Mouse (Mus musculus): Measurements from ENCODE around the gene Gnptab. TPM values are rescaled to one million over a fixed set of nuclear protein-coding genes. Genes with fewer than 3 reads are reported as not detected.
"Not testable (repeated sequence)": the region's sequence is repeated elsewhere in the genome, so short reads cannot be mapped to it uniquely, and the experiment has no call there.

Gene Gnptab
- polyA plus RNA-seq, 1 experiment from 2014 or later, result 10.1 TPM

DNA sequence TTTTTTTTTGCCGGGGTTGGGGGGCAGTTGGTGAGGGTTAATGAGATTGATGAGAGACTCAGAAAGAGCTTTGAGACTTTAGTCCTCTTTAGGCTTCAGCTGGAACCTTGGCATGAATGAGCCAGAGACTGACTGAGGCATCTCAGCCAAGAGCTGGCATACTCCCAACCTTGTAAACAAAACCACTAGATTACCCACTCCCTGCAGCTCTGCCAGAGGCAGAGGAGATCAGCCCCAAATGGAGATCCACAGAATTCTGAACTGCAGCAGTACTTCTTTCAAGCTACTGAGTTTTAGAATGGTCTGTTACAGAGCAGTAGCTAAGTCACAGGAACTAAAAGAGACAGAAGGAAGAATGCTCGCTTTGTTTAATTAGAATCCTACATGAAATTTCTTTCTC is 72.3 kb downstream of the Gnptab start:
- no peak overlapping the region for H3K9ac ChIP-seq (ENCODE audit: low read depth, low read length)
- H3K4me1 ChIP-seq (replicated peaks; ENCODE audit: control insufficient read depth, insufficient read depth, low read length), result no peaks in the 10 kb centered on the region
- H3K27me3 ChIP-seq (replicated peaks; ENCODE audit: control insufficient read depth, insufficient read depth, low read length), result no peaks in the 10 kb centered on the region
- H3K9me3 ChIP-seq (ENCODE audit: control insufficient read depth, low read length), result no peaks in the 10 kb centered on the region
- WGBS, result 75% methylated on average over 2 of the region's 2 CpGs
- no peak for ATAC-seq (replicated peaks; ENCODE audit: low FRiP score)
- no peak overlapping the region for H3K27ac ChIP-seq (ENCODE audit: low read depth, low read length)
- H3K36me3 ChIP-seq (ENCODE audit: control insufficient read depth, insufficient read depth, low read length), result no peaks in the 10 kb centered on the region
- DNase-seq (ENCODE audit: low spot score), result no peak
- no peak overlapping the region for H3K4me2 ChIP-seq
- H3K4me3 ChIP-seq (ENCODE audit: low read depth, low read length), result no peak overlapping the region

DNA sequence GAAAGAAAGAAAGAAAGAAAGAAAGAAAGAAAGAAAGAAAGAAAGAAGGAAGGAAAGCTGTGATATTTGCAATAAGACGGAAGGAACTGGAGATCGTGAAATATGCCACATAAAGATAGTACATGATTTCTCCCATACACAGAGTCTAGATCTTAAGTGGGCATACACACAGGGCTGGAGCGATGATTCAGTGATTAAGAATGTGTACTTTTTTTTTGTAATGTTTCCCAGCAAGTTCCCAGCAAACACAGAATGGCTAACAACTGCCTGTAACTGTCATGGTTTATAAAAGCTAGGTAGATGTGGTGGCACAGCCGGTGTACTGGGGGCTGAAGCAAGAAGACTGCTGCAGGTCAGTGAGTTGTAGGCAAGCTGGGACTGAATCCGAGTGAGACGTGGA is 73.1 kb downstream of the Gnptab start:
- Histone ChIP-seq H3K27me3 (replicated peaks; ENCODE audit: control insufficient read depth, insufficient read depth, low read length) (no peaks in the 10 kb centered on the region), H3K36me3 (ENCODE audit: control insufficient read depth, insufficient read depth, low read length) (no peaks in the 10 kb centered on the region), H3K4me3 (ENCODE audit: low read depth, low read length) (no peak overlapping the region), H3K9me3 (ENCODE audit: control insufficient read depth, low read length) (no peaks in the 10 kb centered on the region), H3K9ac (ENCODE audit: low read depth, low read length) (no peak overlapping the region), H3K27ac (ENCODE audit: low read depth, low read length) (no peak overlapping the region), H3K4me2 (no peak overlapping the region), H3K4me1 (replicated peaks; ENCODE audit: control insufficient read depth, insufficient read depth, low read length) (no peaks in the 10 kb centered on the region)
- ATAC-seq (replicated peaks; ENCODE audit: low FRiP score), result no peak
- 88% methylated on average over 6 of the region's 6 CpGs for WGBS
- DNase-seq (ENCODE audit: low spot score), result no peak

DNA sequence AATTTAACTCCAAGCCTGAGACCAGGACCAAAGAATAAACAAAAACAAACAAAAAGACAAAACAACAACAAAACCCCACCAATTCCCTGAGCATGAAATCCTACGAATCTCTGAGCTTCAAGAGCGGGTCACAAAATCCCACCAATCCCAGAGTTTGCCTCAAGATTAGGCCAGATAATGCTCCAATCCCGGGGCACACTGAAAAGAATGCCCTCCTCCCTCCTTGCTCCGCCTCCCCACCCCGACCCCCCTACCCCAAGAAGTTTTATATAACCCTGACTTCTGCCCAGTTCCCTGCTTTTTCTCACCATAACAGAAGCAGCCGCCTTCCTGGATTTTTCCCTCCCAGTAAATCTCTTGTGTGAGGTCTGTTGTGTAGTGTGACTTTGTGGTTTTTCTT is 78.9 kb downstream of the Gnptab start:
- no peak for DNase-seq (ENCODE audit: low spot score)
- Histone ChIP-seq H3K36me3 (ENCODE audit: control insufficient read depth, insufficient read depth, low read length) (no peaks in the 10 kb centered on the region), H3K9ac (ENCODE audit: low read depth, low read length) (no peak overlapping the region), H3K9me3 (ENCODE audit: control insufficient read depth, low read length) (no peaks in the 10 kb centered on the region), H3K4me2 (no peak overlapping the region), H3K27ac (ENCODE audit: low read depth, low read length) (no peak overlapping the region), H3K4me1 (replicated peaks; ENCODE audit: control insufficient read depth, insufficient read depth, low read length) (no peaks in the 10 kb centered on the region), H3K4me3 (ENCODE audit: low read depth, low read length) (no peak overlapping the region), H3K27me3 (replicated peaks; ENCODE audit: control insufficient read depth, insufficient read depth, low read length) (no peaks in the 10 kb centered on the region)
- no peak for ATAC-seq (replicated peaks; ENCODE audit: low FRiP score)
- 44% methylated on average over 6 of the region's 6 CpGs for WGBS

DNA sequence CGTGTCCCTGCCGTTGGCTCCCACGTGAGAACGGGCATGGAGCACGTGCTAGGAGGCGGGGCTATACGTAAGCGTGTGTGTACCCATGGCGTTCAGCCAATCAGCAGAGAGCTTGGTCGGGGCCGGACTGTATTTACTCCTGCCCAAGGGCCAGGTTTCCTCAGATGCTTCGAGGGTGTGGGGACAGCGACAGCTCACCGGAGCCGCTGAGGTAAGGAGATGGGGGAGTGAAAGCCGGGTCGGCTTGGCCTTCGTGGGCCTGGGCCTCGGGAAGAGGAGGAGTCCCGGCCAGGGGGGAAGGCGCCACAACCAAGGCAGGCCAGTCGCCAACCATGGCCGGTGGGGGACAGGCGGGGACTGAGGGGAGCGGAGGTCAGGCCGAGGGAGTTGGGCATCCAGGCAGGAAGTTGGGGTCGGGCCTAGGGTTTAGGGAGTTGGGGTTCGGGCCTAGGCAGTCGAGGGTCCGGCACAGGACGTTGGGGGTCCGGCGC is 80.6 kb downstream of the Gnptab start, which contains the start of gene Sycp3:
Gene Sycp3 (plus strand): TSS at position 68 of the 491 bp plus-strand sequence.
- no peaks in the 10 kb centered on the region for H3K27me3 ChIP-seq (replicated peaks; ENCODE audit: control insufficient read depth, insufficient read depth, low read length)
- no peak within 1 kb of the TSS for H3K27ac ChIP-seq (ENCODE audit: low read depth, low read length)
- H3K9me3 ChIP-seq (ENCODE audit: control insufficient read depth, low read length), result no peaks in the 10 kb centered on the region
- 75% methylated on average over 33 of the region's 33 CpGs for WGBS
- H3K9ac ChIP-seq (ENCODE audit: low read depth, low read length), result no peak within 1 kb of the TSS
- DNase-seq (ENCODE audit: low spot score) (no peak), ATAC-seq (replicated peaks; ENCODE audit: low FRiP score) (peak; percentile 47; the same call in 1 of the 2 replicates)
- H3K36me3 ChIP-seq (ENCODE audit: control insufficient read depth, insufficient read depth, low read length), result no peaks in the 10 kb centered on the region
- no peak within 1 kb of the TSS for H3K4me3 ChIP-seq (ENCODE audit: low read depth, low read length)
- no peaks in the 10 kb centered on the region for H3K4me1 ChIP-seq (replicated peaks; ENCODE audit: control insufficient read depth, insufficient read depth, low read length)
- H3K4me2 ChIP-seq, result no peak within 1 kb of the TSS

DNA sequence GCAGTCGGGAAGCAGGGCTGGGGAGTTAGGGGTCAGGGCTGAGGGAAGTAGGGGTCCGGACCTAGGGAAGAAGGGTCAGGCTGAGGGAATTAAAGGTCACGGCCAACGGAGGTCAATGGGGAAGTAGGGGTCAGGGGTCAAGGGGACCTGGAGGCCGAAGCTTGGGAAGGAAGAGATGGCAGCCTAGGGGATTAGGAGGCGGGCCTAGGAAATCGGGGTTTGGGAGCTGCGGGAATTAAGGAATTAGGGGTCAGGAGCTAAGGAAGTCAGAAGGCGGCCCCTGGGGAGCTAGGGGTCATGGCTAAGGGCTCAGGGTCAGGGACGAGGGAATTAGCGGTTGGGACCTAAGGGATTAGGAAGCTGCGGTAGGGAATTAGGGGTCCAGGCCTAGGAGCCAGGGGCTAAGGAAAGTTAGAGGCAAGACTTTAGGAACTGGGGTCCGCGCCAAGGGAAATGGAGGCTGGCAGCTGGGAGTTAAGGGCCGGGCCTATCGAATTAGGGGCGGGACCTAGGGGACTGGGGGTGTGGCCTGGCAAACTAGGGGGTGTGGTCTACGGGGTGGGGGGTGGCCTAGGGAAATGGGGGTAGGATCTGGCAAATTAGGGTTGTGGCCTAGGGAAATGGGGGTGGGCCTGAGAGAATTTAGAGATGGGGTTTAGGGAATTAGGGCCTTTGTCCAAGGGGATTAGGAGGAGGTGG is 81.3 kb downstream of the Gnptab start:
- Histone ChIP-seq H3K27ac (ENCODE audit: low read depth, low read length) (no peak overlapping the region), H3K9ac (ENCODE audit: low read depth, low read length) (no peak overlapping the region), H3K27me3 (replicated peaks; ENCODE audit: control insufficient read depth, insufficient read depth, low read length) (no peaks in the 10 kb centered on the region), H3K36me3 (ENCODE audit: control insufficient read depth, insufficient read depth, low read length) (no peaks in the 10 kb centered on the region), H3K9me3 (ENCODE audit: control insufficient read depth, low read length) (no peaks in the 10 kb centered on the region), H3K4me2 (no peak overlapping the region), H3K4me3 (ENCODE audit: low read depth, low read length) (no peak overlapping the region), H3K4me1 (replicated peaks; ENCODE audit: control insufficient read depth, insufficient read depth, low read length) (no peaks in the 10 kb centered on the region)
- DNase-seq (ENCODE audit: low spot score) (no peak), ATAC-seq (replicated peaks; ENCODE audit: low FRiP score) (no peak; the same call in 1 of the 2 replicates)
- 72% methylated on average over 18 of the region's 18 CpGs for WGBS

DNA sequence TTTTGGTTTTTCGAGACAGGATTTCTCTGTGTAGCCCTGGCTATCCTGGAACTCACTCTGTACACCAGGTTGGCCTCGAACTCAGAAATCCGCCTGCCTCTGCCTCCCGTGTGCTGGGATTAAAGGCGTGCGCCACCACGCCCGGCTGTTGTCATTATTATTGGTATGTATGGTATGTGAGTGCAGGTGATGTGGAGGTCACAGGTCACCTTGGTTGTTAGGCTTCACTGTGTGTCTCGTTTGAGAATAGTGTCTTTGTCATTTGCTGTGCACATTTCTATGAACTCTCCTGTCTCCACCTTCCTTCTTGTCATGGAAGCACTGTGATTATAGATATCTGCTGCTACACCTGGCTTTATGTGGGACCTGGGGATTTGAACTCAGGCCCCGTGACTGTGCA is 103.9 kb downstream of the Gnptab start:
- not testable (repeated sequence) for H3K4me3 ChIP-seq (ENCODE audit: low read depth, low read length); DNase-seq (ENCODE audit: low spot score); ATAC-seq (replicated peaks; ENCODE audit: low FRiP score); H3K9me3 ChIP-seq (ENCODE audit: control insufficient read depth, low read length); H3K4me2 ChIP-seq; H3K27me3 ChIP-seq (replicated peaks; ENCODE audit: control insufficient read depth, insufficient read depth, low read length); H3K36me3 ChIP-seq (ENCODE audit: control insufficient read depth, insufficient read depth, low read length); H3K27ac ChIP-seq (ENCODE audit: low read depth, low read length); H3K9ac ChIP-seq (ENCODE audit: low read depth, low read length); H3K4me1 ChIP-seq (replicated peaks; ENCODE audit: control insufficient read depth, insufficient read depth, low read length)
- 86% methylated on average over 10 of the region's 10 CpGs for WGBS

DNA sequence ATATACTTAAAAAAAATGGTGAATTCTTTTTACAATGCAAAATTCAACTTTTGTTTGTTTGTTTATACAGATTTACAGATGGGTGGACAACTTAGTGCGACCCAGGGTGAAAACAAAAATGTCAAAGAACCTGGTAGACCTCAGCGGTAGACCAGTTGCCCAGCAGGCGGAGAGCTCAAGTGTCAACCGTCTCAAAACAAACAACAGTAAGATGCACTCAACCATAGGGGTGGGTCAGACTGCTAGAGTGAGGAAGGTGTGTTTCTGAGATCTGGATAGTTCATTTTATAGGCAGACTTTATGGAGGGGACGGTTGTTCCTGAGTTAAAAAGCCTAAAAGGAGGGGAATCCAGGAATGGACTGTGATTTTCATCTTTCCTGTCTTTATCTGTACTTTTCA is 109.7 kb downstream of the Gnptab start:
- Histone ChIP-seq H3K27me3 (replicated peaks; ENCODE audit: control insufficient read depth, insufficient read depth, low read length) (no peaks in the 10 kb centered on the region), H3K4me2 (no peak overlapping the region), H3K4me3 (ENCODE audit: low read depth, low read length) (no peak overlapping the region), H3K4me1 (replicated peaks; ENCODE audit: control insufficient read depth, insufficient read depth, low read length) (no peaks in the 10 kb centered on the region), H3K27ac (ENCODE audit: low read depth, low read length) (no peak overlapping the region), H3K9ac (ENCODE audit: low read depth, low read length) (no peak overlapping the region), H3K9me3 (ENCODE audit: control insufficient read depth, low read length) (no peaks in the 10 kb centered on the region), H3K36me3 (ENCODE audit: control insufficient read depth, insufficient read depth, low read length) (no peaks in the 10 kb centered on the region)
- 87% methylated on average over 5 of the region's 5 CpGs for WGBS
- no peak for ATAC-seq (replicated peaks; ENCODE audit: low FRiP score)
- DNase-seq (ENCODE audit: low spot score), result no peak

DNA sequence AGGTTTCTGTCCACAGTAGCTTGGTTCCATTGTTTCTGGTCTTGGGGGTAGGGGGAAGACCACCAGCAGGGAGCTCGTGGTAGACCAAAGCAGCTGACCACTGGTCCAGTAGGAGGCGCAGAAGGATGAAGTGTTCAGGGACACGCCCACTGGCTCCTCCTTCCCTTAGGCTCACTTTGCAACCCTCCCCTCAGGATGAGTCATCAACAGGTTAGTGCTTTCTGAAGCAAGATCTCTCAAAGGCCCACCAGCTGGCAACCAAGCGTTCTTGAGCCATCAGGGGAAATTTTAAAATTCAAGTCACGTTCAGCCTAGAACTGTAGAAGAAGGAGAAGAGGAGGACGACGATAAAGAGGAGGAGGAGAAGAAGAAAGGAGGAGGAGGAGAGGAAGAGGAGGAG is 112.7 kb downstream of the Gnptab start:
- H3K27ac ChIP-seq (ENCODE audit: low read depth, low read length), result no peak overlapping the region
- ATAC-seq (replicated peaks; ENCODE audit: low FRiP score) (no peak), DNase-seq (ENCODE audit: low spot score) (no peak)
- no peak overlapping the region for H3K4me2 ChIP-seq
- no peaks in the 10 kb centered on the region for H3K36me3 ChIP-seq (ENCODE audit: control insufficient read depth, insufficient read depth, low read length)
- H3K27me3 ChIP-seq (replicated peaks; ENCODE audit: control insufficient read depth, insufficient read depth, low read length), result no peaks in the 10 kb centered on the region
- H3K9me3 ChIP-seq (ENCODE audit: control insufficient read depth, low read length), result no peaks in the 10 kb centered on the region
- H3K9ac ChIP-seq (ENCODE audit: low read depth, low read length), result no peak overlapping the region
- no peak overlapping the region for H3K4me3 ChIP-seq (ENCODE audit: low read depth, low read length)
- WGBS, result 61% methylated on average over 7 of the region's 7 CpGs
- no peaks in the 10 kb centered on the region for H3K4me1 ChIP-seq (replicated peaks; ENCODE audit: control insufficient read depth, insufficient read depth, low read length)

DNA sequence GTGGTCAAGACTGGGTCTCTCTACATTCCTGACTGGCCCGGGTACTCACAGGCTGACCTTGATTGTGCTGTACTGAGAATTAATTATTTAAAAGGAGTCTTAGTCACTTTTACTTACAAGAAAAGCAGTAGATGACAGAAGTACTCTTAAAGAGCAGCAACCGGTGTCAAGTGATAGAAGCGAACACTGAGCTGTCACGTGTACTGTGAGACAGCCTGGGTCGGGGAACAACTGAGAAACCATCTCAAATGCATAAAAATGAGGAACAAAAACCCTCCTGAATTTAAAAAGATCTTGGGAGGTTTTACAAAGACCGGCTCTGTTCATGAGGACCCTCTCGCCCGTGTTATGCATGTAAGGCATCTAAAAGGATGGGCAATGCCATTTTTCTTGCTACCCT is 113.7 kb downstream of the Gnptab start:
- Histone ChIP-seq H3K4me1 (replicated peaks; ENCODE audit: control insufficient read depth, insufficient read depth, low read length) (no peaks in the 10 kb centered on the region), H3K27me3 (replicated peaks; ENCODE audit: control insufficient read depth, insufficient read depth, low read length) (no peaks in the 10 kb centered on the region), H3K4me2 (no peak overlapping the region), H3K27ac (ENCODE audit: low read depth, low read length) (no peak overlapping the region), H3K9ac (ENCODE audit: low read depth, low read length) (no peak overlapping the region), H3K9me3 (ENCODE audit: control insufficient read depth, low read length) (no peaks in the 10 kb centered on the region), H3K36me3 (ENCODE audit: control insufficient read depth, insufficient read depth, low read length) (no peaks in the 10 kb centered on the region), H3K4me3 (ENCODE audit: low read depth, low read length) (no peak overlapping the region)
- ATAC-seq (replicated peaks; ENCODE audit: low FRiP score), result no peak
- DNase-seq (ENCODE audit: low spot score), result no peak
- WGBS, result 81% methylated on average over 8 of the region's 8 CpGs
